In the genomic region with DNA sequence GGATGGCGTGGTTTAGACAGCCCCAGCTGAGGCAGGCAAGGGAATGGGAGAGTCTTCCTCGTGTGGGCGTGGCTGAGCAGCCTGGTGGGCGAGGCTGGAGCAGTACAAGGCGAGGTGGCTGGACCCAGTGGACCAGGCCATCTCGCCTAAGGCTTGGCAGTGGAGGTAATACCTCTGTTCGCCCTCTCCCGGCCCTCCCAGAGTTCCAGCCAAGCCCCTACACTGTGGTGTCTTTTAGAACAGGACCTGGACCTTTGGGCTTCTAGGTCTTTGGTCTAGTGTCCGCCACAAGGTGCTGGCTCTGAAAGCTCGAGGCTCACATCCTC, we compare ENCODE assay signal across 8 mouse cellular contexts. TPM values are rescaled to one million over a fixed set of nuclear protein-coding genes. Genes with fewer than 3 reads are reported as not detected.
A peak's percentile ranks its signal among the peaks of the same experiment; 100 is the strongest.
DNase-seq lines count a peak whose midpoint lies in the region; ATAC-seq and TF ChIP-seq lines count a peak whose summit lies in the region.

No protein-coding gene starts in this region.

- no peak for DNase-seq in cerebellum, adult 2 months
- DNase-seq in cerebellum, adult 11 months = no peak
- no peak for DNase-seq in spleen, adult 2 months (ENCODE audit: low read depth in 1 of 2, low spot score in 2 of 2)
- DNase-seq in spleen, adult 12 weeks (ENCODE audit: low spot score) = no peak
- DNase-seq in spleen, postnatal 10 days (ENCODE audit: low spot score in 2 of 2) = no peak
- no peak for DNase-seq in retina, embryonic 14.5 days (ENCODE audit: low spot score)

- no peak for TF ChIP-seq POLR2A in cerebellum, adult 2 months (IDR thresholded peaks at IDR 0.05; ENCODE audit: borderline replicate concordance, insufficient read depth, low read length)
- no peak for TF ChIP-seq POLR2A in spleen, adult 2 months (IDR thresholded peaks at IDR 0.05; ENCODE audit: low read depth, low read length)

- no peak for ATAC-seq in liver, embryonic 12.5 days
- ATAC-seq in CD4-positive, CD25-positive, alpha-beta regulatory T cell, adult 4 months = no peak

- H3K4me2 ChIP-seq in liver, embryonic 12.5 days = peak overlapping the region; percentile 72

- TF ChIP-seq CTCF in cerebellum, adult 2 months (IDR thresholded peaks at IDR 0.05; ENCODE audit: borderline replicate concordance, insufficient read depth, low read depth, low read length) = no peak
- TF ChIP-seq CTCF in spleen, adult 2 months (IDR thresholded peaks at IDR 0.05; ENCODE audit: extremely low read depth, insufficient read depth, insufficient read length, insufficient replicate concordance) = no peak

- no peaks in the 10 kb centered on the region for H3K36me3 ChIP-seq in spleen, adult 2 months (ENCODE audit: control insufficient read depth, insufficient read depth, low read length)
- no peaks in the 10 kb centered on the region for H3K36me3 ChIP-seq in liver, embryonic 12.5 days

- H3K4me1 ChIP-seq in cerebellum, adult 2 months (ENCODE audit: control insufficient read depth, insufficient read depth, low read length) = no peaks in the 10 kb centered on the region
- H3K4me1 ChIP-seq in spleen, adult 2 months (ENCODE audit: control insufficient read depth, insufficient read depth, insufficient read length) = peaks cover 5% of the 10 kb centered on the region
- peaks cover 15% of the 10 kb centered on the region for H3K4me1 ChIP-seq in liver, embryonic 12.5 days

- H3K9ac ChIP-seq in liver, embryonic 12.5 days = no peak overlapping the region

- no peaks in the 10 kb centered on the region for H3K9me3 ChIP-seq in liver, embryonic 12.5 days (replicated peaks)

- H3K27me3 ChIP-seq in cerebellum, adult 2 months (ENCODE audit: control insufficient read depth, insufficient read depth, low read length) = no peaks in the 10 kb centered on the region
- H3K27me3 ChIP-seq in spleen, adult 2 months (ENCODE audit: control insufficient read depth, insufficient read depth, low read length) = peaks cover 9% of the 10 kb centered on the region
- H3K27me3 ChIP-seq in liver, embryonic 12.5 days (replicated peaks) = peaks cover 39% of the 10 kb centered on the region

- H3K27ac ChIP-seq in cerebellum, adult 2 months (ENCODE audit: insufficient read depth, low read length) = no peak overlapping the region
- H3K27ac ChIP-seq in spleen, adult 2 months (ENCODE audit: insufficient read depth, low read length) = no peak overlapping the region
- no peak overlapping the region for H3K27ac ChIP-seq in liver, embryonic 12.5 days

- H3K4me3 ChIP-seq in cerebellum, adult 2 months (replicated peaks; ENCODE audit: insufficient read depth, low read depth, low read length) = peak overlapping the region; percentile 54
- H3K4me3 ChIP-seq in spleen, adult 2 months (ENCODE audit: extremely low read depth, insufficient read depth, insufficient read length) = peak overlapping the region; percentile 52; the same call in 1 of the 2 replicates
- peak overlapping the region; percentile 54 for H3K4me3 ChIP-seq in liver, embryonic 12.5 days

- 22% methylated on average over 10 of the region's 10 CpGs for WGBS in cerebellum, adult 2 months
- WGBS in spleen, adult 2 months = 10% methylated on average over 10 of the region's 10 CpGs
- WGBS in liver, embryonic 12.5 days (ENCODE audit: insufficient replicate concordance) = 8% methylated on average over 10 of the region's 10 CpGs

RNA-seq across cellular contexts. Expression of gene Baiap2l1, which starts 0.6 kb away (rescaled TPM):
- 0.34 and 1.0 TPM in 2 replicates for polyA plus RNA-seq in cerebellum, adult 2 months (2012; rRNA removed)
- polyA plus RNA-seq in spleen, adult 2 months (2012; rRNA removed) = 0.22 and 0.39 TPM in 2 replicates
- polyA plus RNA-seq in liver, embryonic 12.5 days (2016; fragmentation: Nextera tagmentation; extraction: Ambion mirVana) = 4.6 and 5.4 TPM in 2 replicates
- polyA plus RNA-seq in CD4-positive, CD25-positive, alpha-beta regulatory T cell, adult 4 months (2017; shearing (Covaris generic)) = 1 to 10 TPM in 1 of 2 experiments, under 1 TPM in 1; 0.96 to 1.2 TPM
